In genomic region chrX:86808218-86808617, GRCm38 (mm10) we compare ENCODE assay signal across 24 mouse cellular contexts.
"Had no signal": no experiment of that assay in that cellular context is flagged by ENCODE, and none has a peak within 500 bp of the region (broad histone marks: within the 10 kb centered on the region; RNA-seq: fewer than 3 reads in every experiment).

No protein-coding gene starts in this region.

- DNase-seq: cerebellum, adult 9-11 months; cerebellum, postnatal 10 days; cerebellum, postnatal 14 days; cerebellum, postnatal 25 days; cerebellum, postnatal 36 days; embryo, embryonic 11 days; forebrain, postnatal 0 days; gastrocnemius, adult 2 months; gastrocnemius, postnatal 10 days; gastrocnemius, postnatal 14 days; gastrocnemius, postnatal 25 days; gastrocnemius, postnatal 36 days; heart, adult 11 months; heart, adult 18-20 months; heart, adult 2 months had no signal

- H3K4me1 ChIP-seq: embryonic facial prominence, embryonic 10.5 days; embryonic facial prominence, embryonic 12.5 days; embryonic facial prominence, embryonic 13.5 days; embryonic facial prominence, embryonic 15.5 days; forebrain, embryonic 10.5 days; forebrain, embryonic 12.5 days; forebrain, embryonic 13.5 days; forebrain, embryonic 15.5 days had no signal

- H3K36me3 ChIP-seq: embryonic facial prominence, embryonic 10.5 days; embryonic facial prominence, embryonic 12.5 days; embryonic facial prominence, embryonic 13.5 days; embryonic facial prominence, embryonic 15.5 days; forebrain, embryonic 10.5 days; forebrain, embryonic 12.5 days; forebrain, embryonic 15.5 days had no signal

- H3K4me2 ChIP-seq: embryonic facial prominence, embryonic 12.5 days; embryonic facial prominence, embryonic 13.5 days; embryonic facial prominence, embryonic 15.5 days; forebrain, embryonic 12.5 days; forebrain, embryonic 13.5 days; forebrain, embryonic 15.5 days had no signal

- H3K9me3 ChIP-seq: embryonic facial prominence, embryonic 10.5 days; embryonic facial prominence, embryonic 12.5 days; embryonic facial prominence, embryonic 13.5 days; embryonic facial prominence, embryonic 15.5 days; forebrain, embryonic 10.5 days; forebrain, embryonic 12.5 days; forebrain, embryonic 13.5 days; forebrain, embryonic 15.5 days had no signal

- H3K27ac ChIP-seq: embryonic facial prominence, embryonic 10.5 days; embryonic facial prominence, embryonic 12.5 days; embryonic facial prominence, embryonic 13.5 days; embryonic facial prominence, embryonic 15.5 days; forebrain, embryonic 10.5 days; forebrain, embryonic 12.5 days; forebrain, embryonic 13.5 days; forebrain, embryonic 15.5 days; gastrocnemius, adult 2 months; heart, adult 2 months had no signal

- H3K27me3 ChIP-seq: embryonic facial prominence, embryonic 12.5 days; embryonic facial prominence, embryonic 13.5 days; embryonic facial prominence, embryonic 15.5 days; forebrain, embryonic 12.5 days; forebrain, embryonic 13.5 days; forebrain, embryonic 15.5 days had no signal

- H3K9ac ChIP-seq: embryonic facial prominence, embryonic 12.5 days; embryonic facial prominence, embryonic 13.5 days; embryonic facial prominence, embryonic 15.5 days; forebrain, embryonic 12.5 days; forebrain, embryonic 13.5 days; forebrain, embryonic 15.5 days; forebrain, postnatal 0 days had no signal

- H3K4me3 ChIP-seq: embryonic facial prominence, embryonic 10.5 days; embryonic facial prominence, embryonic 12.5 days; embryonic facial prominence, embryonic 13.5 days; embryonic facial prominence, embryonic 15.5 days; erythroblast, embryonic 14.5 days; forebrain, embryonic 10.5 days; forebrain, embryonic 12.5 days; forebrain, embryonic 13.5 days; forebrain, embryonic 15.5 days; gastrocnemius, adult 2 months; heart, adult 2 months had no signal
